Mouse (Mus musculus) spleen, postnatal 4 days (tissue): Measurements from ENCODE around the gene Fam160a1.

Experiments used
- DNase-seq, 2 experiments: peaks; one replicate each; pipeline ENCODE4 v3.0.0; 2022; ENCODE audit warnings: low spot score in 2 of 2

Gene Fam160a1

DNA sequence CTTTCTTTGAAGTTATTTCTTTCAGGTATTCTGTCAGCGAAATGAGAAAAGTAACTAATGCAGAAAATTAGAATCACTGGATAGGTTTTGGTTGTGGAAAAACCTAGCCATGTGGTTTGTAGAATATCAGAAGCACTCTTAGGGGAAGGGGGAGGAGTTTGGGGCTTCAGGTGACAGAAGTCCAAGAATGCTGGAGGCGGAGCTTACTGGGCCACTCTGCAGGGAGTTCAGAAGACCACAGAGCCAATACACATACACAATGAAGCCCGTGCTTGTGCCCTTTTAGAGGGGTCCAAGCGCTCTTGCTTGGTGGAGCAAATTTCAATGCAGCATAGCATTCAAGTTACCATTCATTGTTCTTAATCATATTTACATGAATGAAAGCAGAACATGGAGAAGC, 68.2 kb downstream of the Fam160a1 start:
- DNase-seq: no peak

DNA sequence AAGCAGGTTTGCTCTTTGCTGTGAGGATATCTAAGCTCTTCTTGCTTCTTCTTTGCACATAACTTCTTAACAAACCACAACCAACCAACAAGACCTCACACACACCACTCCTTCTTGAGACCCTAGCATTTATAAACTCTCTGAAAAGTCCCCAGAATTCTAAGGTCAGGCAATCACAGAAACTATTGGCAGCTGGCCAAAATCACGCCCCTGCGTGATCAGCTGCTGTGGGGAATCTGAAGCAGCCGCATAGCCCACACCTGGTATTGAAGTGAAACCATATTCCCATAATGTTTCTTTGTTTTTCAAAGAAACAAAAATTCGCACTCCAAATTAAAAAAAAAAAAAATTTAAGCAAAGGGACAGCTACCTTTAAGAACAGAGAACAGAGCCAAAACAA, 71.0 kb downstream of the Fam160a1 start:
- no peak for DNase-seq

DNA sequence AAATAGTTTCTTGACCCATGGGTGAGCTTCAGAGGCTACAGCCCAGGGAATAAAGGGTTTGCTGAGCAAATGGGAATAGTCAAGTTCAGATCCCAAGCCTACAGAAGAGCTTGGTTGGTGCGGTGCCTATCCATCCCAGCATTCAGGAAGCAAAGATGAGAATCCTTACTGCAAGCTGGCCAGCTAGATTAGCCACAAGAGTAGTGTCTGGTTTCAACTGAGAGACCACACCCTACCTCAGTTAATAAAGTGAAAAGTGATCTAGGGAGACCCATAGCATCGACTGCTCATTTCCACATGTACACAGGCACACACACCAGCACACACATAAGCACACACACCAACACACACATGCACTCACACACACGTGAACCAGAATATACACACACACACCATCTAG, 75.3 kb downstream of the Fam160a1 start:
- no peak for DNase-seq

DNA sequence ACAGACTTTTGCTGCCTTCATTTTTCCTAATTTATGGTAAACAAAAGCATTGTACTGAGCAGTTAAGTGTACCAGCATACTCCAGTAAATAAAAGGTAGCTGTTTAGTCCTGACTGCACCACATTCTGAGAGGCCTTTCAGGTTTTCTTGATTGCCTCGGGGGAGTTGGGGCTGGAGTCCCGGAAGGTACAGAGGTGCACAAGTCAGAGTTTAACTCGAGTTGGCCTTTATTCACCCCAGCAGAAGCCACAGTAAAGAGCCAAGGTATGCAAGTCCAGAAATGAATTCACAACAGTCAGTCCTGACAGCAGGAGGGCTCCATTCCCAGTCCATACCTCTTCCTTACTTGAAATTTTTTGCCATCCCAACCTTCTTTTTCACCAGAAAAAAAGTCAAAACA, 78.5 kb downstream of the Fam160a1 start:
- no peak for DNase-seq

DNA sequence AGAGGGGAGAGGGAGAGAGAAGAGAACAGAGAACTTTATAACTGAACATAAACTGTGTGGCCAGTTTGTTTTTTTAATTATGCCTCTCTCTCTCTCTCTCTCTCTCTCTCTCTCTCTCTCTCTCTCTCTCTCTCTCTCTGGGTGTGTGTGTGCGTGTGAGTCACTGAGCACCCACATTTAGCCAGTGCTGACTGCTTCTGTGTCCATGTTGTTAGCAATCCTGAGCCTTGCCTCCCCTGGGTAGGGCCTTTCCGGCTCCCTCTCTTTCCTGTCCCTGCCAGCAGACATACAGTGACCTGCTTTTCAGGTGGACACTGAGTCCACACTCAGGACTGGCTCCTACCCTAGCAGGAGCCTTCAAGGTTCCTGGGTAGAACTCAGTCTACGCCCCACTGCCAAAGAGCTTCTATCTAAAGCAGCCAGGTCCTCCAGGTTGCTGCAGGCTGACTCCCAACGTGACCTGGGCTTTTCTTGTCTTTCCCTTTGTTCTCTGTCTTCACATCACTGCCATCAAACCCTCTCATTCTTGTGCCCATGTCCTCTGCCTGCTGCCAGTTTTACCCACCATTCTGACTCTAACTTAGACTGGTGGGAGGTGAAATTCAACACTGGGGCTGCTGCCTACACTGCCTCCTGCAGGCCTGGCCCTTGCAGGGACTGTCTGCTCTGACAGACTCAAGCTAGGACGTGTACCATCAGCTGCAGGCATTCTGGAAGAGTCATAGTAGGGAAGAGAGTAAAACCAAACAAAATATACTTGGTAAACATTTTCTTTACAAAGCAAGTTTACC, 83.0 kb downstream of the Fam160a1 start:
- DNase-seq: no peak

DNA sequence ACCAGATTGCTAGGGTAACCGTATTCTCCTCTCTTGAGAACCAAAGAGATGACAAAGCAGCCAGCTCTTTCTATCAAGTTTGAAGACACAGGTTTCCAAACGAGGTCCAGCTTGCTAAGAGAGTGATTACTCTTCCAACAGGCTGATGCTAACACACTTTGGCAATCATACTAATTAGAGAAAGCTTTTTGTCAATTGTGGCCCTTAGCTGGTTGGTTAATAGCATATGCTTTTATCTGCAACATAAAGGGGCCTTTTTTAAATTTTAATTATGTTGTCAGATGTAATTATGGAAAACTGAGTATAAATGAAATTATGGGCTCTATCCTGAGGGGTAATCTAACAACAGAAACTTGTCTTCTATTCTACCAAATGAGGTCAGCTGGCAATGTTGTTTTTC, 89.9 kb downstream of the Fam160a1 start:
- DNase-seq: no peak

DNA sequence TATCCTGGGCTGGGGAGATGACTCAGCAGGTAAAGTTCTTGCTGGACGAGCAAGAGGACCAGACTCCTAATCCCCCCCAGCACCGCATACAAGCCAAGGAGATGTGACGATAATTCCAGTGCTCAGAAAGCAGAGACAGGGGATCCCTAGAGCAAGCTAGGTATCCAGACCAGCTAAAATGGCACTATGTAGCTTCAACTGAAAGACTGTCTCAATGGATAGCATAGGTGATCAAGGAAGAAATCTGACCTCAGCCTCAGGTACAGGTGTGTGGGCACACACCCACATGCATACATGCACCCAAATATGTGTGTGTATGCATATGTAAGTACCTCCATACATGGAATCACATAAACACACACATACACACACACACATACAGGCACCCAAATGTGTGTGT, 91.1 kb downstream of the Fam160a1 start:
- no peak for DNase-seq

DNA sequence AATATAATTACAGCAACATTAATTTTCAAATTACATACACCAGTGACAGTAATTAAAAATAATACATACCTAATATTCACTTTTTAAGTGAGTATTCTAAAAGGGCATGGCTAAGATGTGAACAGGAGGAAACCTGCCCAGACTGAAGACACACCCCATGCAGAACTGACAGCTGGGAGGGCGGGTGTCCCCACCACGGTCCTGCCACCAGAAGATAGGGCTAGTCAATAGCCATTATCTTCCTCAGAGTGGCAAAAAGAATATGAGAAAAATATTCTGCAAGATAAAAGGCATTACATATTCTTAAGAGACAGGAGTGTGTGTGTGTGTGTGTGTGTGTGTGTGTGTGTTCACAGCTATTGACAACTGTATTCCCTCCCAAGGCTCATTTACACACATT, 92.0 kb downstream of the Fam160a1 start:
- peak in 1 of 2 experiments; percentile 45 for DNase-seq

DNA sequence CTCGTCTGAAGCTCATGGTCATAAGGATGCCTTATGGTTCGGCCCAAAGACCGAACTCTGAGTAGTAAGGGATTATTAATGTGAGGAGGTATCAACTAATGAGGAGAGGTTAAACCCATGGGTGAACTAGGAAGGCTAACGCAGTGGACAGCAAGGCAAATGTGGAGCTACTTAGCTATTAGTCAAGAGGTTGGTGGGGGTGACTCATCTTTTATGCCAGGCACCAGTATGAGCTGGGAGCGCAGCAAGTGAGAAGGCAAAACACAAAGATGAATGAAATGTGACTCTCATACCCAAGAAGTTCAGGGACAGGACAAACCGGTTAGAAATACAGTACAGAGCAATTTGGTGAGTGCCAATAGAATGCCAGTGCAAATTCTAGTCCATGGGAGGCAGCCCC, 94.5 kb downstream of the Fam160a1 start:
- DNase-seq: no peak

DNA sequence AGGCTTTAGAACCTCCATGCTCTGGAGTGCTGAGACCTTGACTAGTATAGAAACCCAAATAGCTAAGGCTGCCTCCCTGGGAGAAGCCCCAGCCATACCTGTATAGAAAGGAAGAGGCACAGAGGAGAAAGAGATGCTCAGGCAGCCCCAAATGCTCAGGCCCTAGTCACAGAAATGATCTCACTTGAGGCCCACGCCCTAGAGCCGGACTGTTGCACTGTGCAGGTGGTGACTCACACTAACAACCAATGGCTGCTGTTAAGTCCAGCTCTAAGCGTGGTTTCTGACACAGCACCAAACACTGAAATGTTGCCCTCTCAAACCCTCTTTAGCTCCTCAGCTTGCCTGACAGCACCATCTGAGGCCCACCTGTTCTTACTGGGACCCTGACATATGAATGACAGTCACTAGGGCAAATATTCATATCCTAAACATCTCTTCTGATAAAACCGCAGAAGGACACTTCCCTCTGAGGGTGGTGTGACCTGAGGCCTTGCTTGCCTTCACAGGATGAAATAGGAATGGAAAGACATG, 101.3 kb downstream of the Fam160a1 start:
- no peak for DNase-seq

DNA sequence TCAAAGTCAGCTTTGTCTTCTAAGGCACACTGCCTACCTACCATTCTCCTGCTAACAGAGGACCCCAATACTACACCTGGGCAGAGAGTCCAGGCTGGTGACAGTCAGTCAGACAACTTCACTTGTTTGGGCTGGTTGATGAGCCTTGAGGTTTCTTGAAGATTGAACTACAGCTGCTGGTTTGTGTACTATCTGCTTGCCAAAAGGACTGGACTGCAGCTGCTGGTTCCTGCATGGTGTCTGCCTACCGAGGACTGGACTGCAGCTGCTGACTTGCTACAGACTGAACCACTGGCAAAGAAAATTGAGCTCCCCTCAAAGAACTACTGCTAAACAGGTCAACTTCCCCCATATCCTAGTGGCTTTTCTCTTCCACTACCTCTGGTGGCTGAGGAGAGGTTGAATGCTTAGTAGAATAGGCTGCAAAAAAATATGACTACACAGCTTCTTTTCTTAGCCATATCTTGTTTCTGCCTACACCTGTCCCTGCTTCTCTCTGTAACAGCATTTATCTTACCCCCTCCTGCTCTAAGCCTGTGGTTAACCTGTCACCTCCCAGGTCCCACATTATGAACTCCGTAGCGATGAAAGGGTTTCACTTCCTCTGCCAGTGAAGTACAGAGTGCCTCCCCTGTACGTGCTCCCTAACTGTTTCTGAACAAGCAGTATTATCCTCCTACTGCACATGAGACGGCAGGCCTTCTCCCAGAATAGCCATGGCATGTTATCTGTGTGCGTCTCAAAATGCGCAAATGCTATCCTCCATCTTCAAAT, 103.0 kb downstream of the Fam160a1 start:
- no peak for DNase-seq

DNA sequence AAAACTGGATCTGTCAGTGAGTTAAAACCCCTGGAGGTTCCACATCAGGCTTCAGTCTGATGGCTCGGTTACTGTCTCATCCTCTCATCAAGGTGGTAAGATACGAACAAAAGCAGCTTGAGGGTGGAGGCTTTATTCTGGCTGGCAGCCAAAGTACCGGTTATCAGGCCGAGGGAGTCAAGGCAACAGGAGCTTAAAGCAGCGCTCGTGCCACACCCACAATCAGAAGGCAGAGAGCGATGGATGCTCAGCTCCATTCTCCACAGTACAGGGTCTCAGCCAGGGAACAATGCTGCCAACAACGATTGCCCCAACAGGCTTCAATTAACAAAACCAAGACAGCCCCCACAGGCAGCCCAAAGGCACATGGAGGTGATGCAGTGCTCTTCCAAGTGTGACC, 106.4 kb downstream of the Fam160a1 start:
- DNase-seq: peak; percentile 30 to 67

DNA sequence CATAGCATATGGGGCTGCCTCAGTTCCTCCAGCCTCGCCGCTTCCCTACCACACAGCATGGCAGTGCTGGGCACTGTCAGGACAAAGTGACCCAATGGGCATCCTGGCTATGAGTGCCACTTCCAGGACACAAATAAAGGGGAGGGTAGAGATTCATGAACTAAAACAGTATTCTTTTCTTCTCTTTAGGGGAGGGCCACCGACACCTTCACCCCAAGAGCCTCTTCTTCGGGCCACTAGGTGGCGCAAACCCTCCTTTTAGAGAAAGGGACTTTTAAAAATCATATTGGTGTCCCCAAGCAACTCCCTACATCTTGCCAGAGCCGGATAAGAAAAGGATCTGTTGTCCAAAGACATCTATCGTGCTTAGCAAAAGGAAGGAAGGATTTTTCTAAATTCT, 109.7 kb downstream of the Fam160a1 start:
- peak in 1 of 2 experiments; percentile 66 for DNase-seq

DNA sequence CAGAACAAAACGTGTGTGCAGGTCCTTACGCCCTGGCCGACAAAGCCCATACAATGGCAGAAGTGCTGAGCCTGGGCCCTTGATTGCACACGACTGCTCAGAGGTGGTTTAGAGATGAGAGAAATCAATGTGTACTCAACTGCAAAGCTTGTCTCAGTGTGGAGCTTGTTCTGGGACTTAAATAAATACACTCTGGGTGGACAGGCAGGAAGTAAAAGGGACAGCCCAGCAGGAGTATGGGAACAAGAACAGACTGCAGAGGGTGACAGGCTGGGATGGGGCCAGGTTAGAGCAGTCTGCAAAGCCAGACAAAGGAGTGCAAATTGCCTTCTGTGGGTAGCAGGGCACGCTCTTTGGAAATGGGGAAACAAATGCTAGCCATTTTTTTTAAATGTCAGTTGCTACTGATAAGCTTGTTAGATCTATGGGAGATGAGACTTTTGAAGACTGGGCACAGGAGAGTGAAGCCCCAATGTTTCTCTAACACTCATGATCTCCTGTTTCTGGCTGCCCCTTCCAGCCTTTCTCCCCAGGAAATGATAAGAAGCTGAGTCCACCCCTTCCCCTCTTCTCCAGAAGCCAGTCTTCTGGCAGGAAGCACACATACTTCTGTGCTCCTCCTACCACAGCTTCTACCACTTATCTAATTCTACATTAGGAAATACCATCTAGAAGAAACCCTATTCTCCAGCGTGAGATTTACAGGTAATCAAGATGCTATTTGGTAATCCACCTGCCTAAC, 113.8 kb downstream of the Fam160a1 start:
- peak in 1 of 2 experiments; percentile 49 for DNase-seq

DNA sequence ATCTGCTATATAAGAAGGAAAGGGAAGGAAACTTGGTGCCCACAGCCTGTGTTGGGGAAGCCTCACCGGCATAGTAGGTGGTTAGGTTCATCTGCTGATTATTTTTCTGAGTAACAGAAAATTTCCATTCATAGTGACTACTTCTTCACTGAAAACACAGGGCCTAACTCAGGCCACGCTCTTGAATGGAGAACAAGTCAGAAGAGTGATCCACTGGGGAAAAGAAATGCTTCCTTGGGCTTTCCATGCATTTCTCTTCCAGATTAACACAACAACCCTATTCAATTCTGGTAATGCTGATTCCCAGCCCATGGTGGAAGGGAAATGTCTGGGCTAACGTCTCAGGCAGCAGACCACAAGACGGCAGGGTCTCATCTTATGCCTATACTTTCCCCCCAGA, 118.6 kb downstream of the Fam160a1 start:
- DNase-seq: no peak

DNA sequence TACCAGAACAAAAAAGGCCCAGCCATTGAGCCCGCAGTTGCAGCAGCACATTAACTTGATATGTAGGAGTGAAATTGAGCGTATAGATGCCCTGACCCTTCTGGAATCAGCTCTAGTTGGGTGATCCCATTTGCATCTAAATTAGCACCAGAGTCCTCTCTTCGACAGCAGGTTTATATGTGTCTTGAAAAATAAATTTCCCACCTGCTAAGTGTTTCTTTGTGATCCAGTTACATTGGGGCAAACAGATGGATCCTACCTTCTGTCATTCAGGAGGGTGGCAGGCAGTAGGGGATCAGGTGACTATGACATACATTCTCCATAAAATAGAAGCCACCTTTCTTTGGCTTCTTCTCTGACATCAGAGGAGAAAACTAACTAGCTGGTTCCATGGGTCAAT, 122.0 kb downstream of the Fam160a1 start:
- no peak for DNase-seq

DNA sequence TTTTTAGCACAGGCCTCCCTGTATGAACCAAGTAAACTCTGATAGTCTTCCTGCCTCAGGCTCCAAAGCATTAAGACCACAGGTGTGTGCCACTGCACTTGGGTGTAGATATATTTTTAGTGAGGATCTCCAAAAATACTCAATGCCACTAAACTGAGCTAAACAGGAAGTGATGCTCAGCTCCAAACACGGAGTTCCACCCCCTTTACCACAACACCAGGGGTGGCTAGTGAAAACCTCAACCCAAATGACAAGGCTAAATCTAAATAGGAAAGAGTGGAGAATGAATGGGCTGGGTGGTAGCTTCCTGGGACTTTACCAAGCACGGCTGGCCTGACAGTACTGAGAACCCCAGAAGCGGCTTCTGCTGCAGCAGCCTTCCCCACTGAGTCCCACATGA, 124.1 kb downstream of the Fam160a1 start:
- no peak for DNase-seq

DNA sequence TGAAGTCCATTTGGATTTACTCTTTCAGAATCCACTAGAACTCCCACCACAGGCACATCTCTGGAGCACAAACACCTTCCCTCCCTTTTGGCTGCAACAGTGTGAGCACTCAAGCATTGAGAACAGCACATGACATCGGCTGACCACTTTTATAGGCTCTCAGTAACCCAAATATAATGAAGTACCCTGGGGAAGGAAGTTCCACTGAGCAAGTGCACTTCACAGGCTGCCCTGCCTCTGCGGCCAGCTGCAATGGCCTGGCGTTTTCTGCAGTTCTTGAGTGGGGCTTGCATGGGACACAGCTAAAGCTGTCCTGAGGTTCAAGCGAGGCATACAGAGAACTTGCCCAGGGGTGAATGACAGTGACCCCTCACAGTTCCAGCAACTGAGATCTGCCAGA, 126.0 kb downstream of the Fam160a1 start:
- DNase-seq: no peak

DNA sequence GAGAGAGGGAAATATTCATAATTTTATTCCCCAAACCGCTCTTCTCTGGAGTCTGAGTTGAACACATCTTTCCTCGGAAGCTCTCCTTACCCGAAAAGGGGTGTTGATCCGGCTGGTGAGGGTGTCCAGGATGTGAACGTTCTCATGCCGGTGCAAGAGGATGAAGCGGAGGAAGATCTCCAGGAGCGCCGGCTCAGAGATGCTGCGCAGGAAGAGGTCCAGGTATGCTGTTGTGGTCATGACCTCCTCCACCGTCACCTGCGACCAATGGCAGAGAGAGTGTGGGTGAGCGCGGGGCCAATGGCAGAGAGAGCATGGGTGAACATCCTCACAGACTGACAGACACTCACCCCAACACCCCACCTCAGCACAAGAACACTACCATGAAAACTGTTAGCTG, 128.8 kb downstream of the Fam160a1 start:
- DNase-seq: no peak

DNA sequence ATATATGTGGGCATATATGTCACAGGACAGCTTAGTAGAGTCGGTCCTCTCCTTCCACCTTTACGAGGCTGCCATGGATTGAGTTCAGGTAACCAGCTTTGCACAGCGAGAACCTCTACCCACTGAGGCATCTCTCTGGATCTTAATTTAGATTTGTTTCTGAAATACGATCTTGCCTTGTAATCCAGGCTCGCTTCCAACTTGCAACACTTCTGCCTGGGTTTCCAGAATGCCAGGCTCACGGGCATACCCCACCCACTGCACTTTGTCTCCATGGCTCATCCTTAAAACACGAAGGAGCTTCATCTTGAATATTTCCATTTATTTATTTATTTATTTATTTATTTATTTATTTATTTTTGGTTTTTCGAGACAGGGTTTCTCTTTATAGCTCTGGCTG, 131.8 kb downstream of the Fam160a1 start:
- no peak for DNase-seq

DNA sequence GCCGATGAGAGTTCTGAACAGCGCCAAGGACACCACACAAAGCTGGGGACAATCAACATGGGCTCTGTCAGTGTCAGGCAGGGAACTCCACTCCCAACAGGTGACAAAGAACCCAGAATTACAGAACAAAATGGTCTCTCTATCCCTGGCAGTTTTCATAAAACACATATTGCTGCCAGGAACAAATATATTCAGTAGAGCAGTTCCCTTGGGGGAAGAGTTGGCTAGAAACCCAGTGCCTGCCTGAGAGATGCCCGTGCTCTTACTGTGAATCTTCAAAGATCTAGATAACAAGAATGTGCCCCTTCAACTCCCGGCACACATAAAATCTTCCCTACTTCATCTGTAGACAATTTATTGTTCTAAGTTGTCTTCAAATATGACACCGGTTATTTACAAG, 133.5 kb downstream of the Fam160a1 start:
- DNase-seq: no peak

DNA sequence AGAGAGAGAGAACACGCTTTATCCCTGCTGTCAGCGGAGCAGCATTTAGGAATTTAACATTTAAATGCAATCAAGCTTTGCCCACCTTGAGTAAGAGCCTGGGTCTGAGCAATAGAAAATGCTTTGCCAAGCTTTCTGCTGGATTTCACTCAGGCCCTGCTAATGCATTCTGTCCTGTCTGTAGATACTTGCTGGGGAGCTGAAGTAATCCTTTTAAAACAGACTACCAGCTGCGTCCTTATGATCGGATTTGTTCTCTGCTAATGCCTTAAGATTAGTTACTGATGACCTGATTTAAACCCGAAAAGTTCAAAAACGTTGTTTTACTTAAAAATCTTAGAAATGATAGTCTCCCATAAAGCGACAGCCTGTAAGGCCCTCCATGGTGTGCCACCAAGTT, 136.0 kb downstream of the Fam160a1 start:
- DNase-seq: no peak
